Mouse (Mus musculus): ENCODE measurements around the gene Arpc5l.

GRCm38 (mm10) chr2:39007865-39008264 is 2.7 kb downstream of the Arpc5l start:
- TF ChIP-seq CTCF (IDR thresholded peaks at IDR 0.05; ENCODE audit: insufficient read depth, low read depth, low read length) (no peak), POLR2A (IDR thresholded peaks at IDR 0.05; ENCODE audit: insufficient read depth, low read depth, low read length) (peak; percentile 93)
